Mouse (Mus musculus) skeletal muscle tissue, adult 2 months (tissue): Measurements from ENCODE around the gene Cerk.
A peak's percentile ranks its signal among the peaks of the same experiment; 100 is the strongest.
"Not testable (repeated sequence)": the region's sequence is repeated elsewhere in the genome, so short reads cannot be mapped to it uniquely, and the experiment has no call there.

Experiments
- DNase-seq: peaks from one replicate; pipeline ENCODE4 v3.0.0-alpha.2; 2012; ENCODE audit warnings: low read depth, low spot score

The Cerk gene

GRCm38 (mm10) chr15:86117115-86118100 is 68.5 kb downstream of the Cerk start:
- DNase-seq, result no peak

GRCm38 (mm10) chr15:86116421-86116820 is 69.5 kb downstream of the Cerk start:
- DNase-seq, result no peak

DNA sequence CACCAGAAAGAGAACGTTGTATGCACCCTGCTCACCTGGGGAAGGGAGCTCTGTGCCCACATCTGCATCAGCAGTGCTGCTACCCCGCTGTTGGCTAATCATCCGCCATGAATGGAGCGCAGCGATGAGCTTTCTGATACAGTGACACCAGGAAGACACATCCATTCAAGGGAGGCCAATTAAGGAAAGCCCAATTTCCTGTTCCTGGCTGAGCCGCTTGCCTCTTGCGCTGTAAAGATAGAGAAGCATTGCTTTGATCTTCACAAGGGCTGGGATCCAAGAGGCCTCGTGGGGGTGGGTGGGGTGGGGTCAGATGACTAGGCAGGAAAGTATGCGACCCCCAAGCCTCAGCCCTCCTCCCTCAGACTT is 72.6 kb downstream of the Cerk start:
- DNase-seq, result no peak

GRCm38 (mm10) chr15:86112707-86113341 is 73.1 kb downstream of the Cerk start:
- DNase-seq, result no peak

DNA sequence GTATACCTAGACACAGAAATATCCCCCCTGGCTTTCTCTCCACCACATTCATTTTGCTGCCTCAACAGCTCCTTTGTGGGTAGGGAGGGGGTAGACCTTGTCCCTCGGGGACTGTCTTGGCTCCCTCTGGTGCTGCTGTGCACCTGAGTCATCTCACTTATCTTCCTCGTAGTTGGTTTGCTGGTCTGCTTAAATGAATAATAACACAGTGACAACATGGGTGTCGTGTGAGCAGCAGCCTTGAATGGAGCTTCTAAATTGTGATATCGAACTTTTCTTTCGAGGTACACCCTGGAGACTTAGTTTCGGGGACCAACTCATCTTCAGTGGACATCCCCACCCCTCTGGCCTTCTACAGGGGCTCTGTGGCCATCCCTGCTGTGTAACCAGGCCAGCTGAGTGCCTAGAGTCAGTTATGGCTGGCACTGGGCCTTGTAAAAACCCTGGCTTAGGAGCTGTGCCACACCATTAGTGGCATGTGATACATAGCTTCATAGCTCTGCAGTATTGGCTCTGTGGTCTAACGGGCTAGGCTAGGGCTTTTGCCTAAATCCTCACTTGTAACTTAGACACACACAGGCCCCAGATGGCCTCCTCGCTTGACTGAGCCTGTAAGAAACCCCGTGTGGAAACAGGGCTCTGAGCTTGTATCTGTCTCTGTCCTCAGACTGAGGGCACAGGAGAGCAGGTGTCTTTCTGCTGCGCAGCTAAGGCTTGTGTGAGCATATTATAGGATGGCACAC is 75.4 kb downstream of the Cerk start:
- DNase-seq, result peak; percentile 59

DNA sequence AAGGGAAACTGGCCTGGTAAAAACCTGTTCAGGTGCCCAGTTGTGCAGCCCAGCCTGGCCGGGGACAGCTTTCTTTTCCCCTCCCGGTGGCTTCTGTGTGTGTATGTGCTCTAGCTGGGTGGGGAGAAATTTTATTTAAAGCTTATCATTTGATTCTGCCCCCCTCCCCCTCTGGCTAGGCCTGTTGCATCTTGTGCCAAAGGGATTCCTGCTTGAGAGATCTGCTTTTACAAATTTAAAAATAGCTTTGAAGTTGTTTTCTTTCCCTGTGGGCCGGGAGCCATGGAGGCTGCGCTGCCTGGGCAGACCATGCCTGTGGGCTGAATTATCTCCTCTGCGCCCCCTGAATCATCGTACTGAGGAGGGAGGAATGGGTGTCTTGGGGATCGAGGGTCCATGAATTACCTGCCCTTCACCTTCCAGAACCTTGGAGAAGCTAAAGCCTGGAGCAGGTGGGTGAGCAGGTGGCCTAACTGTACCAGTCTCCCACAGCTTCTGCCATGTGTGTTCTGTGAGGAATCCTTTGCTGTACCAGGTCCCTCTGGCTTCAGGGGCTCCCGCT is 76.2 kb downstream of the Cerk start:
- DNase-seq, result peak; percentile 52

DNA sequence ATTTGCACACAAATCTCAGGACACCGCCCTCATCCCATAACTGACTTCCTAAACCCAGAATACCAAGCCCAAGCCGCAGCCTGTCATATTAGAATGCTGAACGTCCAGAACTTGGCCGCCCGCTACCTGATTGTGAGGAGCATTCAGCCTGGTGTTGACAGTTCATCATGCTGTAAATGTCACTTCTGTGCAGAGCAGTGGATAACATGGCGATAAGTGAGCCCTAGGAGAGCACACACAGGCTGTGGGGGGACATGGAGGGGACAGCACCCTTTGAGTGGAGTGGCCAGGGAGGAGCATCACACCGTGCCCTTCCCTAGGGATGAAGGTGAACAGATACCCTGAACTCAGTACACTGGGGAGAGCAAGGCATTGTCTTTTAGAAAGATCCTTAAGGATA is 76.7 kb downstream of the Cerk start:
- DNase-seq, result no peak

GRCm38 (mm10) chr15:86107831-86108471 is 78.0 kb downstream of the Cerk start:
- no peak for DNase-seq

DNA sequence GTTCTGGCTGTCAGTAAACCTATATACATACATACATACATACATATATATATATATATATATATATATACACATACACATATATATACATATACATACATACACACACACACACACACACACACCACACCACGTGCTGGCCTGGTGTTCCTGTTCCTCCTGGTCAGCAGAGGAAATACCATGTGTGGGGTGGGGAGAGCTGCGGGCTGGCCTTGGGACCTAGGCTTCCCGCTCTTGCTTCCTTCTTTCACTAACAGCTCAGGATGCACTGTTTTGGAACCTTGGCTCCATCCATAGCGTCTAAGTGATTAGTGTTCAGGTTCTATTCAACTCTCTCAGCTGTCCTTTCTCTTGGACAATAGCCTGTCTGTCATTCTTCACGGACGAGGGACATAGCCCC is 80.2 kb downstream of the Cerk start:
- no peak for DNase-seq

DNA sequence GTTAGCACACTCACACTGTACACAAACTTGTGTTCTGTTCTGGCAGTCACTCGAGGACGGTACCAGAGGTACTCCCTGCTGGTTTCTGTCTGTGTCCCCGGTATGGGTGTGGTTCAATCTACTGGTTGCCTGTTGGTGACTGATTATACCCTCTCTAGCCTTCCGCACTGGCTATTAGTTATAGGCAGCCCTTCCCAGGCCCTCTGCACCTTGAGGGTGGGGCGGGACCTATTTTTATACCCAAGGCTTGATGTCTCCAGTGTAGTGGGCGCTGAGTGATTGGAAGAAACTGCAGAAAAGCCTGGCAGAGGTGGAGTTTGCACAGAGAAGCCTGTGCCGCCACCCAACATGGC is 80.6 kb downstream of the Cerk start:
- DNase-seq, result no peak

DNA sequence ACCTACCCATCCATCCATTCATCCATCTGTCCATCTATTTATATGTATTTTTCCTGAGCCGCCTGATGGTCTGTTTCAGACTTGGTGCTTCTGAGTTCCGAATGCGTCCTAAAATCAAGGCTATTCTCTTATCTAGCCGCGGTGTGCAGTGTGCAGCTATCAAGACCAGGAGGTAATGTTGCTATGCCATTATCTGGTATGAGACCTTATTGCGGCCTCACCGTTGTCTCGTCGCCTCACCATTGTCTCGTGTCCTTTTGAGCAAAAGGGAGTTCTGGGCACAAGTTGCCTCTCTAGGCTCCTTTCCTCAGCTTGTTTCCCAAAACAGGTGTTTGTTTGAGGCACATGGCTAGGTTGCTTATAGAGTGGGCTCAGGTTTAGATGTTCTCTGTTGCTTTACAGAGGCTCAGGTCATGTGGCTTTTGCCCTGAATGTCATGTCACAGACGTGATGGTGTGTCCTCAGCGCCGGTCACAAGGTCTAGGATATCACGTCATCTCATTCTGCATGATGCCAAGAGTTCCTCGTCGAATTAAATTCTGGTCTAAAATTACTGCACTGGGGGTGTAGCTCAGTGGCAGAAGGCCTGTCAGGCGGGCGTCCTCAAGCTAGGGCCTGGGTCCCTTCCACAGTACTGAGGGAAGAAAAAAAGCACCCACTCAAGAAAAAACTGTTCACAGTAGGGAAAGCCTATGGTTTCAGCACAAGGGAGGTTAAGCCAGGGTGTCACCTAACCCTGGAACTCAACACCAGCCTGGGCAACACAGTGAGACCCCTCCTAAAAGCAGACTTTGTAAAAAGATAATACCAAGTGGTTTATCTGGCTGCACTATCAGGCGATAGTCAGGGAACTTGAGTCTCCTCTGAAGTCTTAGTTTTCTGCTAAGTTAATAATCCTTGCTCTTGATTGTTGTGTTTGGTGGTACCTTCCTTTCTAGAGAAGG is 81.3 kb downstream of the Cerk start:
- DNase-seq, result peak; percentile 52

GRCm38 (mm10) chr15:86102308-86102707 is 83.6 kb downstream of the Cerk start:
- no peak for DNase-seq

GRCm38 (mm10) chr15:86101585-86101984 is 84.4 kb downstream of the Cerk start:
- DNase-seq, result no peak

DNA sequence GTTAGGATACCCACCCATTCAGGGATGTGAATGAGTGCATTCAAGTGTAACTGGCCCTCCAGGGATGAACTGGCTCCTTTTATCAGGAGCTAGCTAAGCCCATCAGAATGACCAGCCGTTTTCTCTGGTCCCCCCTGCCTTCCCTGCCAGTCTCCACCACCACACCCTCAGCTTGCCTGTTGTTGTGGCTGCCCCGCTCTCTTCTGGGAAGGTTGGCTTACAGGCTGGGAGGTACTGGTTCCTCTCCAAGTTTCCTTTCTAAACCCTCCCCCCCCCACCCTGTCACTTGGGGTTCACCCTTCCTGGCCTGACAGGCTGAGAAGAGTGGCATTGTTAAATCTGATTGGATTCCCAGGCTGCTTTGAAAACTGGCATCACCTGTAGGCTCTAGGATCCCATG is 88.1 kb downstream of the Cerk start:
- DNase-seq, result no peak

DNA sequence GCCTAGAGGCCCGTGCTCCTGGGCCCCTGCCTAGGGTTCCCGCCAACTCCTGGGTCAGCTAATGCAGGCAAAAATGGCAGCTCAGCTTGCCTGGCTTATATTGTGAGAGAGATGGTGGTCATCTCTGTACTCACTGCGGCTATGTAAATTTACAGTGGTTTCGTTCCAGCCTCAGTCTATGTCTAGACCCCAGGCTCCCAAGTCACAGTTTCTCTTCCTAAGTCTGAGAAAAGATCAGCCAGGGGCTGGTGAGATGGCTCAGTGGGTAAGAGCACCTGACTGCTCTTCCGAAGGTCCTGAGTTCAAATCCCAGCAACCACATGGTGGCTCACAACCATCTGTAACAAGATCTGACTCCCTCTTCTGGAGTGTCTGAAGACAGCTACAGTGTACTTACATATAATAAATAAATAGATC is 89.3 kb downstream of the Cerk start:
- DNase-seq, result not testable (repeated sequence)

GRCm38 (mm10) chr15:86095722-86096603 is 90.0 kb downstream of the Cerk start:
- DNase-seq, result no peak

- DNase-seq, result no peak
These were observed 91.4 kb downstream of the Cerk start for GRCm38 (mm10) chr15:86094324-86095121.

GRCm38 (mm10) chr15:86093236-86093635 is 92.7 kb downstream of the Cerk start:
- peak; percentile 61 for DNase-seq
